Mouse (Mus musculus): ENCODE measurements around the gene Cse1l. TPM values are rescaled to one million over a fixed set of nuclear protein-coding genes. Genes with fewer than 3 reads are reported as not detected.

The Cse1l gene
- polyA plus RNA-seq, 1 experiment from 2014 or later = 135 TPM

GRCm38 (mm10) chr2:166875561-166875960 lies 30.3 kb upstream of the Cse1l start:
- Histone ChIP-seq H3K27me3 (ENCODE audit: insufficient read depth, low read length) (no peaks in the 10 kb centered on the region), H3K4me2 (replicated peaks; ENCODE audit: low read depth, low read length) (no peak overlapping the region), H3K4me1 (ENCODE audit: insufficient read depth, low read length) (no peaks in the 10 kb centered on the region), H3K36me3 (ENCODE audit: insufficient read depth, low read length) (peaks cover 35% of the 10 kb centered on the region), H3K9ac (replicated peaks; ENCODE audit: low read length) (no peak overlapping the region), H3K9me3 (ENCODE audit: low read length) (no peaks in the 10 kb centered on the region), H3K4me3 (ENCODE audit: low read length) (no peak overlapping the region), H3K27ac (ENCODE audit: low read length) (no peak overlapping the region)
- 90% methylated on average over 6 of the region's 6 CpGs for WGBS
- no peak for ATAC-seq (ENCODE audit: low FRiP score, low TSS enrichment)

- 77% methylated on average over 10 of the region's 10 CpGs for WGBS
- Histone ChIP-seq H3K4me2 (replicated peaks; ENCODE audit: low read depth, low read length) (no peak overlapping the region), H3K4me3 (ENCODE audit: low read length) (no peak overlapping the region), H3K36me3 (ENCODE audit: insufficient read depth, low read length) (peaks cover 36% of the 10 kb centered on the region), H3K27ac (ENCODE audit: low read length) (no peak overlapping the region), H3K4me1 (ENCODE audit: insufficient read depth, low read length) (no peaks in the 10 kb centered on the region), H3K9me3 (ENCODE audit: low read length) (no peaks in the 10 kb centered on the region), H3K27me3 (ENCODE audit: insufficient read depth, low read length) (no peaks in the 10 kb centered on the region), H3K9ac (replicated peaks; ENCODE audit: low read length) (no peak overlapping the region)
- ATAC-seq (ENCODE audit: low FRiP score, low TSS enrichment) = no peak
Observed at GRCm38 (mm10) chr2:166876331-166876730, 29.5 kb upstream of the Cse1l start.

DNA sequence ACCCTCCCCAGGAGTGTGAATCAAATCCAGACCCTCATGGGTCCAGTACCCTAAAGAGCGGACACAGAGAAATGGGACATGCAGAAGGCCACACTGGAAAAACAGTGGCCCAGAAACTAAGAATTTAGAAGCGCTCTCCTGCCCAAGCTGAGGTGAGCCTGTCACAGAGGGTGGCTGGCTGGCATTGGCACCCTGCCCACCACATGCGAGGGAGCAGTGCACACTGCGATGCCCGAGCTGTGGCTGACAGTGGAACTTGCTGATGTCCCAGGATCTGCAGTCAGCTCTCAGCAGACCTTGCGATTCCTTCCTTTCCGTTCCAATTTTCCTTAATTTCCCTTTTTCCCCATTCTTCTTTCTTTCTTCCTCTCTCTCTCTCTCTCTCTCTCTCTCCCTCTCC lies 20.8 kb upstream of the Cse1l start:
- no peak overlapping the region for H3K4me2 ChIP-seq (replicated peaks; ENCODE audit: low read depth, low read length)
- ATAC-seq (ENCODE audit: low FRiP score, low TSS enrichment) = no peak
- H3K4me3 ChIP-seq (ENCODE audit: low read length) = no peak overlapping the region
- 91% methylated on average over 7 of the region's 7 CpGs for WGBS
- no peaks in the 10 kb centered on the region for H3K27me3 ChIP-seq (ENCODE audit: insufficient read depth, low read length)
- no peak overlapping the region; the same call in 1 of the 2 replicates for H3K9ac ChIP-seq (replicated peaks; ENCODE audit: low read length)
- H3K4me1 ChIP-seq (ENCODE audit: insufficient read depth, low read length) = no peaks in the 10 kb centered on the region
- H3K27ac ChIP-seq (ENCODE audit: low read length) = no peak overlapping the region
- H3K9me3 ChIP-seq (ENCODE audit: low read length) = no peaks in the 10 kb centered on the region
- H3K36me3 ChIP-seq (ENCODE audit: insufficient read depth, low read length) = peaks cover 23% of the 10 kb centered on the region

DNA sequence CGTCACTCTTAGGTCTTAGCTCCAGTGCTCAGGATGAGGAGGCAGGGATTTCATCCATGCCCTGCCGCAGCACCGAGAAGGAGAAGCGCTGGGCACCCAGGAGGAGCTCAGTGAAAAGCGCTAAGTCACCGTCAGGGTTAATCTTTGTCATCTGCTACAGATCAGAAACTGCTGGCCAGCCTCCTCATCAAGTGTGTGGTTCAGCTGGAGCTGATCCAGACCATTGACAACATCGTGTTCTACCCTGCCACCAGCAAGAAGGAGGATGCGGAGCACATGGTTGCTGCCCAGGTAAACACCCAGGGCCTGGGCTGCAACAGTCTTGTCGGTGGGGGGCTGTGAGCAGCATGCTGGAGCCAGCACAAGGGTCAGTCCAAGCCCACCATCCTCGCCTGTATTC lies 20.2 kb upstream of the Cse1l start:
- no peaks in the 10 kb centered on the region for H3K27me3 ChIP-seq (ENCODE audit: insufficient read depth, low read length)
- no peak overlapping the region for H3K4me3 ChIP-seq (ENCODE audit: low read length)
- no peak for ATAC-seq (ENCODE audit: low FRiP score, low TSS enrichment)
- 73% methylated on average over 10 of the region's 10 CpGs for WGBS
- H3K9ac ChIP-seq (replicated peaks; ENCODE audit: low read length) = no peak overlapping the region
- H3K4me1 ChIP-seq (ENCODE audit: insufficient read depth, low read length) = no peaks in the 10 kb centered on the region
- no peaks in the 10 kb centered on the region for H3K9me3 ChIP-seq (ENCODE audit: low read length)
- H3K36me3 ChIP-seq (ENCODE audit: insufficient read depth, low read length) = peaks cover 28% of the 10 kb centered on the region
- no peak overlapping the region for H3K27ac ChIP-seq (ENCODE audit: low read length)
- H3K4me2 ChIP-seq (replicated peaks; ENCODE audit: low read depth, low read length) = no peak overlapping the region

DNA sequence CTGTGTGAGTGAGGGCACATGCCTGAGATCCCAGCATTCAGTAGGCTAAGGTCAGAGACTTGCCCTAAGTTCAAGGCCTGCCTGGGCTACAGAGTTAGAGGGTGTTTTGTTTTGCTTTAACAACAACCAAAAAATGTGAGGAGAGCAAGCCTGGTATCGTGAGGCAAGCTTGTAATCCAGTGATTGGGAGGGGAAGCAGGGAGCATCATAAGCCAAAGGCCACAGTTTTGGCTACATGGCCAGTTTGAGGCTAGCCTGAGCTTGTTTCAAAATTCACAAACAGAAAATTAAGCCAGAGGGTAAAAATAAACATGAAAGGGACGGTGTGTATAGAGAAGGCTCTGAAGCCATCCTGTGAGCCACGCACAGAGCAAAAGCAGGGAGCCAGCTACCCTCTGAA lies 19.6 kb upstream of the Cse1l start:
- Histone ChIP-seq H3K36me3 (ENCODE audit: insufficient read depth, low read length) (peaks cover 24% of the 10 kb centered on the region), H3K4me2 (replicated peaks; ENCODE audit: low read depth, low read length) (no peak overlapping the region), H3K27me3 (ENCODE audit: insufficient read depth, low read length) (no peaks in the 10 kb centered on the region), H3K4me3 (ENCODE audit: low read length) (no peak overlapping the region), H3K27ac (ENCODE audit: low read length) (no peak overlapping the region), H3K9ac (replicated peaks; ENCODE audit: low read length) (no peak overlapping the region), H3K9me3 (ENCODE audit: low read length) (no peaks in the 10 kb centered on the region), H3K4me1 (ENCODE audit: insufficient read depth, low read length) (no peaks in the 10 kb centered on the region)
- WGBS = 74% methylated on average over 3 of the region's 3 CpGs
- no peak for ATAC-seq (ENCODE audit: low FRiP score, low TSS enrichment)

- Histone ChIP-seq H3K4me2 (replicated peaks; ENCODE audit: low read depth, low read length) (no peak overlapping the region), H3K9me3 (ENCODE audit: low read length) (no peaks in the 10 kb centered on the region), H3K4me3 (ENCODE audit: low read length) (no peak overlapping the region), H3K9ac (replicated peaks; ENCODE audit: low read length) (no peak overlapping the region), H3K36me3 (ENCODE audit: insufficient read depth, low read length) (peaks cover 26% of the 10 kb centered on the region), H3K27ac (ENCODE audit: low read length) (no peak overlapping the region), H3K4me1 (ENCODE audit: insufficient read depth, low read length) (no peaks in the 10 kb centered on the region), H3K27me3 (ENCODE audit: insufficient read depth, low read length) (no peaks in the 10 kb centered on the region)
- WGBS = 44% methylated on average over 11 of the region's 11 CpGs
- no peak for ATAC-seq (ENCODE audit: low FRiP score, low TSS enrichment)
Observed at GRCm38 (mm10) chr2:166887816-166888215, 18.0 kb upstream of the Cse1l start.

GRCm38 (mm10) chr2:166891366-166891880 lies 14.4 kb upstream of the Cse1l start:
- WGBS = 76% methylated on average over 9 of the region's 9 CpGs
- H3K9ac ChIP-seq (replicated peaks; ENCODE audit: low read length) = no peak overlapping the region
- no peak for ATAC-seq (ENCODE audit: low FRiP score, low TSS enrichment)
- no peaks in the 10 kb centered on the region for H3K4me1 ChIP-seq (ENCODE audit: insufficient read depth, low read length)
- H3K4me2 ChIP-seq (replicated peaks; ENCODE audit: low read depth, low read length) = no peak overlapping the region
- H3K9me3 ChIP-seq (ENCODE audit: low read length) = no peaks in the 10 kb centered on the region
- H3K36me3 ChIP-seq (ENCODE audit: insufficient read depth, low read length) = peaks cover 31% of the 10 kb centered on the region
- H3K27ac ChIP-seq (ENCODE audit: low read length) = no peak overlapping the region
- H3K27me3 ChIP-seq (ENCODE audit: insufficient read depth, low read length) = no peaks in the 10 kb centered on the region
- H3K4me3 ChIP-seq (ENCODE audit: low read length) = no peak overlapping the region

- H3K9ac ChIP-seq (replicated peaks; ENCODE audit: low read length) = no peak overlapping the region
- ATAC-seq (ENCODE audit: low FRiP score, low TSS enrichment) = no peak
Observed at GRCm38 (mm10) chr2:166892158-166892680, 13.6 kb upstream of the Cse1l start.

DNA sequence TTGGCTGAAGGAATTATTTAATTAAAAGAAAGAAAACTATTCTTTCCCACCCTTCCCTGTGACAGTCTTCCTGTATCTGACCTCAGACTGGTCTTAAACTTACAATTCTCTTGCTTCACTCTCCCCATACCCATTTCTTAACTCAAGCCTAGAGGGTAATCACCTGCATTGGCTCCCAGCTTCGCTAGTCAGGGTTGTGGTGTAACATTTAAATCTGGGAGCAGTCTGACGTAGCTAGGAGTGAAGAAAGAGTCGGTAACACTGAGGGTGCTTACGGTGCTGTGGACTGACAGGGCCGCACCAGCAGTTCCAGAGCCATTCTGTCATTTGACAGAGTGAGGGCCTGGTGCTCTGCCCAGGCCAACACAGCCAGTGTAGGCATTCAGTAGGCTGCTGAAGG lies 12.8 kb upstream of the Cse1l start:
- Histone ChIP-seq H3K4me3 (ENCODE audit: low read length) (no peak overlapping the region), H3K36me3 (ENCODE audit: insufficient read depth, low read length) (peaks cover 31% of the 10 kb centered on the region), H3K4me1 (ENCODE audit: insufficient read depth, low read length) (no peaks in the 10 kb centered on the region), H3K27ac (ENCODE audit: low read length) (no peak overlapping the region), H3K9me3 (ENCODE audit: low read length) (no peaks in the 10 kb centered on the region), H3K27me3 (ENCODE audit: insufficient read depth, low read length) (no peaks in the 10 kb centered on the region), H3K9ac (replicated peaks; ENCODE audit: low read length) (no peak overlapping the region), H3K4me2 (replicated peaks; ENCODE audit: low read depth, low read length) (no peak overlapping the region)
- no peak for ATAC-seq (ENCODE audit: low FRiP score, low TSS enrichment)
- WGBS = 93% methylated on average over 5 of the region's 5 CpGs

More at GRCm38 (mm10) chr2:166892158-166892680, 13.6 kb upstream of the Cse1l start:
- Histone ChIP-seq H3K4me2 (replicated peaks; ENCODE audit: low read depth, low read length) (no peak overlapping the region), H3K27me3 (ENCODE audit: insufficient read depth, low read length) (no peaks in the 10 kb centered on the region), H3K4me1 (ENCODE audit: insufficient read depth, low read length) (no peaks in the 10 kb centered on the region), H3K36me3 (ENCODE audit: insufficient read depth, low read length) (peaks cover 31% of the 10 kb centered on the region), H3K4me3 (ENCODE audit: low read length) (no peak overlapping the region), H3K27ac (ENCODE audit: low read length) (no peak overlapping the region), H3K9me3 (ENCODE audit: low read length) (no peaks in the 10 kb centered on the region)
- 89% methylated on average over 8 of the region's 8 CpGs for WGBS

GRCm38 (mm10) chr2:166896368-166896767 lies 9.5 kb upstream of the Cse1l start:
- H3K4me2 ChIP-seq (replicated peaks; ENCODE audit: low read depth, low read length) = no peak overlapping the region
- no peaks in the 10 kb centered on the region for H3K27me3 ChIP-seq (ENCODE audit: insufficient read depth, low read length)
- H3K4me1 ChIP-seq (ENCODE audit: insufficient read depth, low read length) = no peaks in the 10 kb centered on the region
- H3K9ac ChIP-seq (replicated peaks; ENCODE audit: low read length) = no peak overlapping the region
- H3K27ac ChIP-seq (ENCODE audit: low read length) = no peak overlapping the region
- no peaks in the 10 kb centered on the region for H3K9me3 ChIP-seq (ENCODE audit: low read length)
- H3K36me3 ChIP-seq (ENCODE audit: insufficient read depth, low read length) = peaks cover 25% of the 10 kb centered on the region
- no peak for ATAC-seq (ENCODE audit: low FRiP score, low TSS enrichment)
- 89% methylated on average over 13 of the region's 13 CpGs for WGBS
- no peak overlapping the region for H3K4me3 ChIP-seq (ENCODE audit: low read length)
